Mouse (Mus musculus): ENCODE measurements around the gene Rag2. TPM values are rescaled to one million over a fixed set of nuclear protein-coding genes. Genes with fewer than 3 reads are reported as not detected.

Rag2 gene
- polyA plus RNA-seq, 1 experiment, result not detected

- no peak overlapping the region for H3K27ac ChIP-seq (ENCODE audit: insufficient read depth, low read depth, low read length)
- no peaks in the 10 kb centered on the region; the same call in 1 of the 2 replicates for H3K27me3 ChIP-seq (ENCODE audit: control insufficient read depth, insufficient read depth, low read length)
- WGBS, result 63% methylated on average over 2 of the region's 2 CpGs
Measured at GRCm38 (mm10) chr2:101624011-101624410, 507 bp upstream of the Rag2 start.

GRCm38 (mm10) chr2:101627227-101627626, 2.7 kb downstream of the Rag2 start:
- TF ChIP-seq POLR2A (IDR thresholded peaks at IDR 0.05; ENCODE audit: low read depth, low read length) (no peak), CTCF (IDR thresholded peaks at IDR 0.05; ENCODE audit: extremely low read depth, insufficient read length, insufficient replicate concordance, low read depth, low read length) (no peak)
- Histone ChIP-seq H3K36me3 (ENCODE audit: control insufficient read depth, insufficient read depth, low read length) (no peaks in the 10 kb centered on the region), H3K4me3 (ENCODE audit: low read depth, low read length) (no peak overlapping the region), H3K27ac (ENCODE audit: insufficient read depth, low read depth, low read length) (no peak overlapping the region), H3K27me3 (ENCODE audit: control insufficient read depth, insufficient read depth, low read length) (no peaks in the 10 kb centered on the region), H3K4me1 (ENCODE audit: control insufficient read depth, insufficient read depth, insufficient read length, low read length) (no peaks in the 10 kb centered on the region)

More at GRCm38 (mm10) chr2:101624011-101624410, 507 bp upstream of the Rag2 start:
- Histone ChIP-seq H3K36me3 (ENCODE audit: control insufficient read depth, insufficient read depth, low read length) (no peaks in the 10 kb centered on the region), H3K4me3 (ENCODE audit: low read depth, low read length) (no peak overlapping the region), H3K4me1 (ENCODE audit: control insufficient read depth, insufficient read depth, insufficient read length, low read length) (no peaks in the 10 kb centered on the region)
- TF ChIP-seq CTCF (IDR thresholded peaks at IDR 0.05; ENCODE audit: extremely low read depth, insufficient read length, insufficient replicate concordance, low read depth, low read length) (no peak), POLR2A (IDR thresholded peaks at IDR 0.05; ENCODE audit: low read depth, low read length) (no peak)

- H3K27me3 ChIP-seq (ENCODE audit: control insufficient read depth, insufficient read depth, low read length), result no peaks in the 10 kb centered on the region
- WGBS, result 3% methylated on average over 31 of the region's 31 CpGs
- peak overlapping the region; percentile 51 for H3K27ac ChIP-seq (ENCODE audit: insufficient read depth, low read depth, low read length)
- H3K36me3 ChIP-seq (ENCODE audit: control insufficient read depth, insufficient read depth, low read length), result no peaks in the 10 kb centered on the region
- TF ChIP-seq POLR2A (IDR thresholded peaks at IDR 0.05; ENCODE audit: low read depth, low read length) (no peak), CTCF (IDR thresholded peaks at IDR 0.05; ENCODE audit: extremely low read depth, insufficient read length, insufficient replicate concordance, low read depth, low read length) (peak; percentile 5; the same call in 1 of the 2 replicates)
- H3K4me3 ChIP-seq (ENCODE audit: low read depth, low read length), result peak overlapping the region; percentile 89
- no peaks in the 10 kb centered on the region for H3K4me1 ChIP-seq (ENCODE audit: control insufficient read depth, insufficient read depth, insufficient read length, low read length)
Measured at GRCm38 (mm10) chr2:101628297-101629236, 4.0 kb downstream of the Rag2 start.

- TF ChIP-seq POLR2A (IDR thresholded peaks at IDR 0.05; ENCODE audit: low read depth, low read length) (no peak), CTCF (IDR thresholded peaks at IDR 0.05; ENCODE audit: extremely low read depth, insufficient read length, insufficient replicate concordance, low read depth, low read length) (no peak)
- Histone ChIP-seq H3K4me1 (ENCODE audit: control insufficient read depth, insufficient read depth, insufficient read length, low read length) (no peaks in the 10 kb centered on the region), H3K4me3 (ENCODE audit: low read depth, low read length) (no peak overlapping the region), H3K27me3 (ENCODE audit: control insufficient read depth, insufficient read depth, low read length) (no peaks in the 10 kb centered on the region), H3K27ac (ENCODE audit: insufficient read depth, low read depth, low read length) (no peak overlapping the region), H3K36me3 (ENCODE audit: control insufficient read depth, insufficient read depth, low read length) (no peaks in the 10 kb centered on the region)
- 63% methylated on average over 7 of the region's 7 CpGs for WGBS
Measured at GRCm38 (mm10) chr2:101638979-101639839, 14.7 kb downstream of the Rag2 start.

- H3K36me3 ChIP-seq (ENCODE audit: control insufficient read depth, insufficient read depth, low read length), result no peaks in the 10 kb centered on the region
- H3K4me3 ChIP-seq (ENCODE audit: low read depth, low read length), result no peak overlapping the region
- TF ChIP-seq POLR2A (IDR thresholded peaks at IDR 0.05; ENCODE audit: low read depth, low read length) (no peak), CTCF (IDR thresholded peaks at IDR 0.05; ENCODE audit: extremely low read depth, insufficient read length, insufficient replicate concordance, low read depth, low read length) (no peak)
- no peak overlapping the region for H3K27ac ChIP-seq (ENCODE audit: insufficient read depth, low read depth, low read length)
- WGBS, result 62% methylated on average over 3 of the region's 3 CpGs
- H3K27me3 ChIP-seq (ENCODE audit: control insufficient read depth, insufficient read depth, low read length), result no peaks in the 10 kb centered on the region
- H3K4me1 ChIP-seq (ENCODE audit: control insufficient read depth, insufficient read depth, insufficient read length, low read length), result no peaks in the 10 kb centered on the region
Measured at GRCm38 (mm10) chr2:101639840-101640350, 15.4 kb downstream of the Rag2 start.

GRCm38 (mm10) chr2:101645841-101646240, 21.3 kb downstream of the Rag2 start:
- Histone ChIP-seq H3K27me3 (ENCODE audit: control insufficient read depth, insufficient read depth, low read length) (0 out of 2 replicates have a peak, but pooled peaks cover 3% of the 10 kb centered on the region), H3K27ac (ENCODE audit: insufficient read depth, low read depth, low read length) (no peak overlapping the region), H3K4me3 (ENCODE audit: low read depth, low read length) (no peak overlapping the region), H3K4me1 (ENCODE audit: control insufficient read depth, insufficient read depth, insufficient read length, low read length) (no peaks in the 10 kb centered on the region), H3K36me3 (ENCODE audit: control insufficient read depth, insufficient read depth, low read length) (no peaks in the 10 kb centered on the region)
- 90% methylated on average over 1 of the region's 1 CpGs for WGBS
- TF ChIP-seq POLR2A (IDR thresholded peaks at IDR 0.05; ENCODE audit: low read depth, low read length) (no peak), CTCF (IDR thresholded peaks at IDR 0.05; ENCODE audit: extremely low read depth, insufficient read length, insufficient replicate concordance, low read depth, low read length) (no peak)
